Mouse (Mus musculus): ENCODE measurements around the gene Sema3f. TPM values are rescaled to one million over a fixed set of nuclear protein-coding genes. Genes with fewer than 3 reads are reported as not detected.
A peak's percentile ranks its signal among the peaks of the same experiment; 100 is the strongest.

Sema3f gene
- polyA plus RNA-seq, 1 experiment: 41.3 TPM

- no peak for DNase-seq
- H3K27ac ChIP-seq (ENCODE audit: control insufficient read depth, insufficient read depth, low read length): peak overlapping the region; percentile 45; the same call in 1 of the 2 replicates
- H3K27me3 ChIP-seq (ENCODE audit: control insufficient read depth, insufficient read depth, low read length): no peaks in the 10 kb centered on the region
- no peak overlapping the region for H3K4me3 ChIP-seq (ENCODE audit: control insufficient read depth, insufficient read depth, low read length)
- H3K36me3 ChIP-seq (ENCODE audit: control insufficient read depth, insufficient read depth, low read length): no peaks in the 10 kb centered on the region
- TF ChIP-seq POLR2A (IDR thresholded peaks at IDR 0.05; ENCODE audit: control insufficient read depth, extremely low read depth, insufficient read depth, low read length, poor library complexity): no peak
- TF ChIP-seq CTCF (IDR thresholded peaks at IDR 0.05; ENCODE audit: borderline replicate concordance, control insufficient read depth, extremely low read depth, insufficient read depth, low read length, poor library complexity): no peak
- H3K4me1 ChIP-seq (replicated peaks; ENCODE audit: control insufficient read depth, insufficient read depth, low read length): peaks cover 27% of the 10 kb centered on the region
- 44% methylated on average over 10 of the region's 10 CpGs for WGBS
Observed at GRCm38 (mm10) chr9:107718781-107719540, 8.7 kb upstream of the Sema3f start.

- TF ChIP-seq CTCF (IDR thresholded peaks at IDR 0.05; ENCODE audit: borderline replicate concordance, control insufficient read depth, extremely low read depth, insufficient read depth, low read length, poor library complexity): no peak
- no peak for TF ChIP-seq POLR2A (IDR thresholded peaks at IDR 0.05; ENCODE audit: control insufficient read depth, extremely low read depth, insufficient read depth, low read length, poor library complexity)
- H3K27me3 ChIP-seq (ENCODE audit: control insufficient read depth, insufficient read depth, low read length): no peaks in the 10 kb centered on the region
- WGBS: 95% methylated on average over 6 of the region's 6 CpGs
Observed at GRCm38 (mm10) chr9:107716951-107717350, 6.7 kb upstream of the Sema3f start.

GRCm38 (mm10) chr9:107715632-107716031 lies 5.4 kb upstream of the Sema3f start:
- Histone ChIP-seq H3K27ac (ENCODE audit: control insufficient read depth, insufficient read depth, low read length) (no peak overlapping the region), H3K4me3 (ENCODE audit: control insufficient read depth, insufficient read depth, low read length) (no peak overlapping the region), H3K4me1 (replicated peaks; ENCODE audit: control insufficient read depth, insufficient read depth, low read length) (peaks cover 15% of the 10 kb centered on the region), H3K36me3 (ENCODE audit: control insufficient read depth, insufficient read depth, low read length) (no peaks in the 10 kb centered on the region), H3K27me3 (ENCODE audit: control insufficient read depth, insufficient read depth, low read length) (no peaks in the 10 kb centered on the region)
- no peak for DNase-seq
- no peak for TF ChIP-seq POLR2A (IDR thresholded peaks at IDR 0.05; ENCODE audit: control insufficient read depth, extremely low read depth, insufficient read depth, low read length, poor library complexity)
- WGBS: 89% methylated on average over 2 of the region's 2 CpGs

More at GRCm38 (mm10) chr9:107716951-107717350, 6.7 kb upstream of the Sema3f start:
- H3K4me1 ChIP-seq (replicated peaks; ENCODE audit: control insufficient read depth, insufficient read depth, low read length): peaks cover 15% of the 10 kb centered on the region
- no peak overlapping the region for H3K27ac ChIP-seq (ENCODE audit: control insufficient read depth, insufficient read depth, low read length)
- H3K36me3 ChIP-seq (ENCODE audit: control insufficient read depth, insufficient read depth, low read length): no peaks in the 10 kb centered on the region
- no peak for DNase-seq
- no peak overlapping the region for H3K4me3 ChIP-seq (ENCODE audit: control insufficient read depth, insufficient read depth, low read length)

- WGBS: 65% methylated on average over 12 of the region's 12 CpGs
Observed at GRCm38 (mm10) chr9:107714221-107714952, 4.1 kb upstream of the Sema3f start.

GRCm38 (mm10) chr9:107709096-107709696 lies 1.1 kb downstream of the Sema3f start:
- H3K36me3 ChIP-seq (ENCODE audit: control insufficient read depth, insufficient read depth, low read length): no peaks in the 10 kb centered on the region
- H3K4me1 ChIP-seq (replicated peaks; ENCODE audit: control insufficient read depth, insufficient read depth, low read length): peaks cover 28% of the 10 kb centered on the region
- DNase-seq: no peak
- peak overlapping the region; percentile 58 for H3K4me3 ChIP-seq (ENCODE audit: control insufficient read depth, insufficient read depth, low read length)
- H3K27ac ChIP-seq (ENCODE audit: control insufficient read depth, insufficient read depth, low read length): no peak overlapping the region
- H3K27me3 ChIP-seq (ENCODE audit: control insufficient read depth, insufficient read depth, low read length): peaks cover 11% of the 10 kb centered on the region
- TF ChIP-seq CTCF (IDR thresholded peaks at IDR 0.05; ENCODE audit: borderline replicate concordance, control insufficient read depth, extremely low read depth, insufficient read depth, low read length, poor library complexity): no peak
- no peak for TF ChIP-seq POLR2A (IDR thresholded peaks at IDR 0.05; ENCODE audit: control insufficient read depth, extremely low read depth, insufficient read depth, low read length, poor library complexity)
- 1% methylated on average over 54 of the region's 55 CpGs for WGBS

More at GRCm38 (mm10) chr9:107714221-107714952, 4.1 kb upstream of the Sema3f start:
- DNase-seq: no peak
- Histone ChIP-seq H3K4me3 (ENCODE audit: control insufficient read depth, insufficient read depth, low read length) (no peak overlapping the region), H3K27me3 (ENCODE audit: control insufficient read depth, insufficient read depth, low read length) (no peaks in the 10 kb centered on the region), H3K36me3 (ENCODE audit: control insufficient read depth, insufficient read depth, low read length) (no peaks in the 10 kb centered on the region), H3K4me1 (replicated peaks; ENCODE audit: control insufficient read depth, insufficient read depth, low read length) (peaks cover 13% of the 10 kb centered on the region), H3K27ac (ENCODE audit: control insufficient read depth, insufficient read depth, low read length) (no peak overlapping the region)
- TF ChIP-seq CTCF (IDR thresholded peaks at IDR 0.05; ENCODE audit: borderline replicate concordance, control insufficient read depth, extremely low read depth, insufficient read depth, low read length, poor library complexity) (no peak), POLR2A (IDR thresholded peaks at IDR 0.05; ENCODE audit: control insufficient read depth, extremely low read depth, insufficient read depth, low read length, poor library complexity) (no peak)

GRCm38 (mm10) chr9:107708439-107709095 lies 1.7 kb downstream of the Sema3f start:
- Histone ChIP-seq H3K27ac (ENCODE audit: control insufficient read depth, insufficient read depth, low read length) (no peak overlapping the region), H3K4me1 (replicated peaks; ENCODE audit: control insufficient read depth, insufficient read depth, low read length) (peaks cover 28% of the 10 kb centered on the region), H3K4me3 (ENCODE audit: control insufficient read depth, insufficient read depth, low read length) (peak overlapping the region; percentile 58), H3K27me3 (ENCODE audit: control insufficient read depth, insufficient read depth, low read length) (peaks cover 11% of the 10 kb centered on the region), H3K36me3 (ENCODE audit: control insufficient read depth, insufficient read depth, low read length) (no peaks in the 10 kb centered on the region)
- 16% methylated on average over 21 of the region's 21 CpGs for WGBS
- TF ChIP-seq CTCF (IDR thresholded peaks at IDR 0.05; ENCODE audit: borderline replicate concordance, control insufficient read depth, extremely low read depth, insufficient read depth, low read length, poor library complexity) (no peak), POLR2A (IDR thresholded peaks at IDR 0.05; ENCODE audit: control insufficient read depth, extremely low read depth, insufficient read depth, low read length, poor library complexity) (no peak)
- DNase-seq: no peak
